Mouse (Mus musculus) embryonic facial prominence, embryonic 14.5 days (tissue): ENCODE results near the gene Mat2a. TPM values are rescaled to one million over a fixed set of nuclear protein-coding genes. Genes with fewer than 3 reads are reported as not detected.
A peak's percentile ranks its signal among the peaks of the same experiment; 100 is the strongest.

Experiments
- ATAC-seq: fragments of 200-750 bp; cut with Nextera tagmentation; 2 replicates; pipeline ENCODE4 v1.8.0; 2017; ENCODE audit warnings: low read depth, moderate number of reproducible peaks, moderate TSS enrichment
- DNase-seq: peaks from one replicate; pipeline ENCODE4 v3.0.0-alpha.2; 2015; ENCODE audit warnings: low spot score
- H3K27ac ChIP-seq: fragments of 300-500 bp; sonication (generic); replicated peaks from 2 replicates; pipeline ENCODE4 v1.5.1; 2014; ENCODE audit warnings: low read depth, mild to moderate bottlenecking, low read length, moderate library complexity
- H3K27me3 ChIP-seq: fragments of 300-500 bp; sonication (generic); replicated peaks from 2 replicates; pipeline ENCODE4 v1.6.1; 2014; ENCODE audit warnings: low read length; ENCODE audit not compliant: control insufficient read depth, insufficient read depth
- H3K36me3 ChIP-seq: fragments of 300-500 bp; sonication (generic); 2 replicates; pipeline ENCODE4 v1.6.1; 2014; ENCODE audit warnings: low read length, mixed read lengths; ENCODE audit not compliant: control insufficient read depth, insufficient read depth
- H3K4me1 ChIP-seq: fragments of 300-500 bp; sonication (generic); 2 replicates; pipeline ENCODE4 v1.6.1; 2014; ENCODE audit warnings: antibody characterized with exemption, low read length; ENCODE audit not compliant: control insufficient read depth, insufficient read depth
- H3K4me2 ChIP-seq: fragments of 300-500 bp; sonication (generic); 2 replicates; pipeline ENCODE4 v1.6.1; 2014; ENCODE audit warnings: low read depth, mild to moderate bottlenecking, low read length, moderate library complexity, mixed read lengths
- H3K4me3 ChIP-seq: fragments of 300-500 bp; sonication (generic); 2 replicates; pipeline ENCODE4 v1.5.1; 2014; ENCODE audit warnings: low read depth, mild to moderate bottlenecking, low read length
- H3K9ac ChIP-seq: fragments of 300-500 bp; sonication (generic); 2 replicates; pipeline ENCODE4 v1.6.1; 2014; ENCODE audit warnings: low read depth, mild to moderate bottlenecking, low read length, moderate library complexity, mixed read lengths
- H3K9me3 ChIP-seq: fragments of 300-500 bp; sonication (generic); 2 replicates; pipeline ENCODE4 v1.6.1; 2016; ENCODE audit warnings: low read length; ENCODE audit not compliant: control insufficient read depth
- WGBS: fragments of 180-500 bp; shearing (Covaris S2); extraction: QIAGEN DNeasy Blood & Tissue Kit; methylation state at CpG from one replicate; pipeline ENCODE4 v1.1.7; 2014; 5-methylcytosine and 5-hydroxymethylcytosine counted together
- polyA plus RNA-seq: library from polyadenylated mRNA; unstranded; fragments of >200 nt; fragmentation: Nextera tagmentation; extraction: Ambion mirVana; gene quantifications from 2 replicates; pipeline ENCODE4 v1.2.1, GENCODE M21; 2014

Mat2a gene
- polyA plus RNA-seq = 292 and 321 TPM in 2 replicates

DNA sequence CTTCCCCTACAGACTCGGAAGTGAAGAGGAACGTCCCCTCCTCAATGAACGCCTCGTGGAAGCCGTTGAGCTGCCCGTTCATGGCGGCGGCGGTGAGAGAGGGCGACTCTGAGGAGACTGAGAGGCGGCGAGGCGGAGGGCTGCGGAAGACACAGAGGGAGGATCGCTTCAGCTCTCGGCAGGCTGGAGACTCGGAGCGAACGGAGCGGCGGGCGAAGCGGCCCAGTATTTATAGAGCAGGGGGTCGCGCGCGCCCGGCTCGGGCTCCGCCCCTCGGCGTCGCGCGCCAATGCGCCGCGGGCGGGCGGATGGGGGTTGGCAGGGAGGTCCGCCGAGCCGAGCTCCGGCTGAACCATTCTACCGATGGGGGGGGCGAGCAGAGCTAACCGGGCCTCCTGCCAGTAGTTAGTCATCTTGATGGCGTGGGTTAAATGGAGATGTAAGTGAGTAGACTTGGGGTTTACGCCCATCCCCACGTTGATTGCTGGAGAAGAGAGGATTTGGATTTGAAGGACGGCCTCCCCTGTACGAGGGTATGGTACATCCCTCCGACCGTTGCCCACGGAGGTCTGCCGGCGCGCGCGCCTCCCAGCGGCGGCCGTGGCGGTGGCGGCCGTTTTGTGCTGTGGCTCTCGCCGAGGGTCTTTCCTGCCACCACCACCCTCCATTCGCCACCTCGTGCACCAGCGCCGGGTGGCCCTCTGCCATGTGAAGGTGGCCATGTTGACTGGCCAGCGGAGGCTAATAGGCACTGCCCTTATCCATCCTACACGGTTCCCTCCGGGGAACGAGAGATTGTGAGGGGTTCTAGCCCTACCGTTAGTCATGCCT lies at the start of gene Mat2a:
TSS of gene Mat2a (minus strand) at position 204 of the 831 bp plus-strand sequence.
- Histone ChIP-seq H3K27me3 (no peaks in the 10 kb centered on the region), H3K9me3 (no peaks in the 10 kb centered on the region), H3K27ac (peak within 1 kb of the TSS; percentile 99), H3K4me2 (peak within 1 kb of the TSS; percentile 84), H3K4me3 (peak within 1 kb of the TSS; percentile 100), H3K9ac (peak within 1 kb of the TSS; percentile 100), H3K36me3 (peaks cover 31% of the 10 kb centered on the region), H3K4me1 (peaks cover 15% of the 10 kb centered on the region)
- ATAC-seq (peak; percentile 93), DNase-seq (peak; percentile 97)
- WGBS = 0% methylated on average over 42 of the region's 77 CpGs

DNA sequence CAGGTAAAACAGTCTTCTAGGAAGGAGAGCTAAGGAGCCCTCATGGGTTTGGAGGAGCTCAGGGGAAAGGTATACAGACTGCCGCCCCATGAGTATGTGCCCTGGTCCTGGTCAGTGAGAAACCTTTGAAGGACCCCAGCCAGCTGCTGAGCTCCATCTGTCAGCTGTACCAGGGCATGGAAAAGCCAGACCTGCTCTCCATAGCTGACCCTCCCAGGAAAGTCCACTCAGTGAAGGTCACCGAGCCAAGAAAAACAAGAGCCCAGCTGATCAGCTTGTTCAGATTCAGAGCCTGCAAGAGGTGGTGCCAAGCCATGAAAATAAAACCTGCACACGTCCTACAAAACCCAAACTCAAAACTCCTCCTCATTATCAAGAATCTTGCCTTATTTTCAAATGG lies 49.5 kb upstream of the Mat2a start:
- Histone ChIP-seq H3K27me3 (no peaks in the 10 kb centered on the region), H3K9me3 (no peaks in the 10 kb centered on the region), H3K9ac (no peak overlapping the region), H3K4me1 (peaks cover 6% of the 10 kb centered on the region; the same call in 1 of the 2 replicates), H3K4me3 (no peak overlapping the region), H3K36me3 (no peaks in the 10 kb centered on the region), H3K4me2 (no peak overlapping the region), H3K27ac (no peak overlapping the region)
- WGBS = 63% methylated on average over 3 of the region's 3 CpGs
- no peak for DNase-seq
- no peak for ATAC-seq

DNA sequence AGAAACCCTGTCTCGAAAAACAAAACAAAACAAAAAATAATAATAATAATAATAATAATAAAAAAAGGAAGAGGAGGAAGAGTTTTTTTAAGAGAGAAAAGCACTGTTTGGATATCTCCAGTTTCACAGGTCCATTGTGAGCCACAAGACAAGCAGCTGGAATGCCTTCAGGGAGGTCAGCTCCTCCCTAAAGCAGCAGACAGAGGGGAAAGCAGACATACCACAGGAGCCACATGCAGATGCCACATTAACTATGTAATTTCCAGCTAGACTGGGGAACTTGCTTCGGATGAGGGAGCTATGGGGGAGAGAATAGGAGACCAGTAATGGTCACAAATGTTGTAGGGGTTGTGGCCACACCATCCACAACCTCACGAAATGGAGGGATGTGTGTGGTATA lies 47.9 kb upstream of the Mat2a start:
- no peak overlapping the region for H3K9ac ChIP-seq
- H3K36me3 ChIP-seq = no peaks in the 10 kb centered on the region
- no peaks in the 10 kb centered on the region for H3K27me3 ChIP-seq
- no peak overlapping the region for H3K4me2 ChIP-seq
- no peak overlapping the region for H3K4me3 ChIP-seq
- no peak overlapping the region for H3K27ac ChIP-seq
- 64% methylated on average over 3 of the region's 3 CpGs for WGBS
- no peak for ATAC-seq
- H3K9me3 ChIP-seq = no peaks in the 10 kb centered on the region
- DNase-seq = peak; percentile 45
- H3K4me1 ChIP-seq = no peaks in the 10 kb centered on the region

DNA sequence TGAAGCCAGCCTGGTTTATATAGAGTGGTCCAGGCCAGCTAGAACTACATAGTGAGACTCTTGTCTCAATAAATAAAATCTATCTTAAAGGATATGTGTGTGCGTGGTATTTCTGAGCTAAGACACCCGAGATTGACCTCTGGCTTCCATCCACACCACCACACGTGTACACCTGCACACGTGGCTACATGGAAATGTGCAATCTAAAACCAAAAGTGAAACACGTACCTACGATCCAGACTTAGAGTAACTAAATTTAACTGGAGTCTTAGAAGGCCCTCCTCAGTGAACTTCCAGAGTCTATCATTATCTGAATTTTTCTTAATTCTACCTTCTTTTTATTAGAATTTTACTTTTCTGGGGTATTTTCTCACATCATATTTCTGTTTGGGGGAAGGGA lies 46.9 kb upstream of the Mat2a start:
- 84% methylated on average over 6 of the region's 6 CpGs for WGBS
- H3K9me3 ChIP-seq = no peaks in the 10 kb centered on the region
- H3K27me3 ChIP-seq = no peaks in the 10 kb centered on the region
- ATAC-seq (no peak), DNase-seq (no peak)
- H3K9ac ChIP-seq = no peak overlapping the region
- no peak overlapping the region for H3K4me3 ChIP-seq
- H3K4me2 ChIP-seq = no peak overlapping the region
- no peaks in the 10 kb centered on the region for H3K4me1 ChIP-seq
- H3K27ac ChIP-seq = no peak overlapping the region
- no peaks in the 10 kb centered on the region for H3K36me3 ChIP-seq

DNA sequence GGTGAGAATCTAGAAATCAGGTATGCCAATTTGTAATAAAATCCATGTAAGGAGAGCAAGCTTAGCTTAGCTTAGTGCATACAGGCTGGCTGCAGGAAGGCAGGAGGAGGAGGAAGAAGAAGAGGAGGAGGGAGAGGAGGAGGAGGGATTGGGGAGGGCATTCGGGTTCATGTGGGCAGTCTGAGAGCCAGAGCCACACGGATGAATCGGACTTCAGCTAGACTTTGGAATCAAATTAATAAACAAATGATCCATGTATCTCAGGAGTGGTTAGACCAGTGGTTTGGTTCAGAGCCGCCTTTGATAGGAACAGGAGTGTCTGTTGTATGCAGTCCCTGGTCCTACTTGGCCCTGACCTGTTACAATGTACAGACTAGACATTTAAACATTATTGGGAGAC lies 45.5 kb upstream of the Mat2a start:
- H3K27ac ChIP-seq = no peak overlapping the region
- WGBS = 68% methylated on average over 4 of the region's 4 CpGs
- ATAC-seq = no peak
- H3K4me1 ChIP-seq = no peaks in the 10 kb centered on the region
- no peaks in the 10 kb centered on the region for H3K36me3 ChIP-seq
- no peak for DNase-seq
- H3K4me2 ChIP-seq = no peak overlapping the region
- no peak overlapping the region for H3K9ac ChIP-seq
- no peak overlapping the region for H3K4me3 ChIP-seq
- H3K27me3 ChIP-seq = no peaks in the 10 kb centered on the region
- H3K9me3 ChIP-seq = no peaks in the 10 kb centered on the region

DNA sequence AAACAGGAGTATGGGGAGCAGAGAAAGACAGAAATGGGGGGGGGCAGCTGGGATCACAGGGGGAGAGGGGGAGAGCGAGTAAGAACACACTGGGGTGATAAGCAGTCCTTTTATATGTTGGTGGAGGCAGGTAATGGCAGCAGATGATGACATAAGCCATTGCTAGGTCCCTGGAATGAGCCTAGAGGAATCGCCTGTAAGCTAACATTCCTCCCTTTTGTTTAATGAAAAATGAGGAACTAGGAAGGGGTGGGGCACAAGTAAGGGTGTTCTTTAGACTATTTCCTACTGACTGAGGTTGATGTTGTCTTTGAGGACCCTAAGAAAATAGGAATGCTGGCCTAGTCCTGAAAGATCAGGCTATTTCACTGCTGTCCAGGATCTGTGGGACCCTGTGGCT lies 42.8 kb upstream of the Mat2a start:
- no peak overlapping the region for H3K9ac ChIP-seq
- H3K4me2 ChIP-seq = no peak overlapping the region
- ATAC-seq (no peak), DNase-seq (no peak)
- H3K36me3 ChIP-seq = no peaks in the 10 kb centered on the region
- WGBS = 71% methylated on average over 2 of the region's 2 CpGs
- H3K4me3 ChIP-seq = no peak overlapping the region
- no peak overlapping the region for H3K27ac ChIP-seq
- no peaks in the 10 kb centered on the region for H3K9me3 ChIP-seq
- no peaks in the 10 kb centered on the region for H3K4me1 ChIP-seq
- no peaks in the 10 kb centered on the region for H3K27me3 ChIP-seq

DNA sequence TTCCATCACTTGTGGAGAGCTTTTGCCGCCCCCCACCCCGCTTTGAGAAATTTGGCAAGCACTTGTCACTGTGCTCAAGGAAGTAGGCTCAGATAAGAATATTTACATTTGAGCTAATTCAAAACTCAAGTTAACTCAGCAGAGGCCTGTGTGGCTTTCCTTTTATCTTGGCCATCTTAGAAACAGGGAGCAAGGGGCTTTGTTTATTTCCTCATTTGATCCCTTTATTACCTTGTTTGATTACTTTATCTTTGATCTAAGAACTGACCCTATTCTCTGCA lies 41.0 kb upstream of the Mat2a start:
- H3K4me1 ChIP-seq = no peaks in the 10 kb centered on the region
- ATAC-seq (no peak), DNase-seq (no peak)
- H3K4me2 ChIP-seq = no peak overlapping the region
- no peak overlapping the region for H3K27ac ChIP-seq
- no peak overlapping the region for H3K4me3 ChIP-seq
- H3K9me3 ChIP-seq = no peaks in the 10 kb centered on the region
- no peak overlapping the region for H3K9ac ChIP-seq
- 86% methylated on average over 2 of the region's 2 CpGs for WGBS
- no peaks in the 10 kb centered on the region for H3K27me3 ChIP-seq
- no peaks in the 10 kb centered on the region for H3K36me3 ChIP-seq

DNA sequence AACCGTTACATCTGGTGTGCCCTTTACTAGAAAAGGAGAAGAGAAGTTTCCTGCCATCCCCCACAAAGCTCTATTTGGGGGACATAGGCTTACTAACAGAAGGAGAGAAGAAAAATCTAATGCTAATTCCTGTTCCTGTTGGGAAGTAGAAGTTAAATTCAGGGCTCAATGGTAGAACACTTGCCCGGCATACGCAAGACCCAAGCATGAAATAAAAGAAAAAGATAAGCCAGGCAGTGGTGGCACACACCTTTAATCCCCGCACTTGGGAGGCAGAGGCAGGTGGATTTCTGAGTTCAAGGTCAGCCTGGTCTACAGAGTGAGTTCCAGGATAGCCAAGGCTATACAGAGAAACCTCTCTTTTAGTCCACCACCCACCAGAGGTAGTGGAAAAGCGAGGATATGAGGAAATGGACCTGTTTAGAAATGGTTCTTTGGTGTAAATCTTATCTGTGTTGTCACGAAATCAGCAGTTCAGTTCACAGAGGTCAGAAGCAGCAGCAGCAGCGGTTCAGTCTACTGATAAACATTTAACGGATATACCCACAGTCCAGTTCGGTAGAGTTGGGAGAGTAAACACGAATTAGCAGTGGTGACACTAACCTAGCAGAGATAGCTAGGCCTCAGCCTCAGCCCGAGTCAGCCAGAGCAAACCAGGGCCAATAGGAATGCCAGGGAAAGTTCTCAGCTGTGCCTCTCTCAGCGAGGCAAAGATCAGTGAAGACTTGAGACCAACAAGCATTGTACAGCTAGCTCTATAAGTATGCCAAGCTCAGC lies 40.5 kb upstream of the Mat2a start:
- Histone ChIP-seq H3K36me3 (no peaks in the 10 kb centered on the region), H3K4me3 (no peak overlapping the region), H3K4me2 (no peak overlapping the region), H3K9me3 (no peaks in the 10 kb centered on the region), H3K9ac (no peak overlapping the region), H3K27ac (no peak overlapping the region), H3K27me3 (no peaks in the 10 kb centered on the region), H3K4me1 (no peaks in the 10 kb centered on the region)
- no peak for ATAC-seq
- 90% methylated on average over 12 of the region's 12 CpGs for WGBS
- no peak for DNase-seq
